Comparison of ENCODE assay signal across 25 mouse cellular contexts in genomic region chr1:71752351-71752750, GRCm38 (mm10).
A peak's percentile ranks its signal among the peaks of the same experiment; 100 is the strongest.
DNase-seq lines count a peak whose midpoint lies in the region; ATAC-seq and TF ChIP-seq lines count a peak whose summit lies in the region.
"Had no signal": no experiment of that assay in that cellular context is flagged by ENCODE, and none has a peak within 500 bp of the region (broad histone marks: within the 10 kb centered on the region; RNA-seq: fewer than 3 reads in every experiment).

No protein-coding gene starts in this region.

- no peak overlapping the region for H3K4me2 ChIP-seq in myocyte (ENCODE audit: low read depth)
- H3K4me2 ChIP-seq in hindbrain, embryonic 12.5 days (replicated peaks): no peak overlapping the region
- H3K4me2 ChIP-seq: embryonic facial prominence, embryonic 13.5 days; heart, embryonic 12.5 days; heart, embryonic 15.5 days; hindbrain, embryonic 15.5 days had no signal

- H3K9me3 ChIP-seq in heart, embryonic 10.5 days: no peaks in the 10 kb centered on the region
- peaks cover 7% of the 10 kb centered on the region for H3K9me3 ChIP-seq in hindbrain, embryonic 10.5 days
- H3K9me3 ChIP-seq in hindbrain, embryonic 12.5 days (replicated peaks): no peaks in the 10 kb centered on the region
- H3K9me3 ChIP-seq: heart, embryonic 15.5 days; hindbrain, embryonic 15.5 days had no signal

- H3K9ac ChIP-seq in heart, adult 2 months (ENCODE audit: low read depth, low read length): no peak overlapping the region
- H3K9ac ChIP-seq in hindbrain, embryonic 12.5 days: no peak overlapping the region
- H3K9ac ChIP-seq: embryonic facial prominence, embryonic 13.5 days; heart, embryonic 12.5 days; heart, embryonic 15.5 days; hindbrain, embryonic 15.5 days had no signal

- DNase-seq in heart, embryonic 10.5 days (ENCODE audit: low spot score): peak; percentile 25
- no peak for DNase-seq in heart, adult 2 months
- peak; percentile 89 for DNase-seq in NIH3T3 (ENCODE audit: low read depth)
- no peak for DNase-seq in hindbrain, embryonic 10.5 days (ENCODE audit: low spot score)
- DNase-seq: adrenal gland, adult 2 months; adrenal gland, postnatal 14 days; cerebellum, adult 11 months; cerebellum, adult 2 months; cerebellum, postnatal 10 days; cerebellum, postnatal 36 days; embryo, embryonic 11 days; gastrocnemius, postnatal 10 days; gastrocnemius, postnatal 36 days; heart, postnatal 10 days; heart, postnatal 36 days; kidney, adult 2 months had no signal

- H3K79me2 ChIP-seq in heart, adult 2 months (replicated peaks; ENCODE audit: control insufficient read depth, insufficient read depth, low read length): no peaks in the 10 kb centered on the region
- H3K79me2 ChIP-seq in myocyte (ENCODE audit: control insufficient read depth, insufficient read depth): no peaks in the 10 kb centered on the region

- H3K27me3 ChIP-seq in heart, embryonic 10.5 days (ENCODE audit: insufficient read depth, poor library complexity, severe bottlenecking): no peaks in the 10 kb centered on the region
- no peaks in the 10 kb centered on the region for H3K27me3 ChIP-seq in heart, adult 2 months (ENCODE audit: control insufficient read depth, insufficient read depth, low read length)
- no peaks in the 10 kb centered on the region for H3K27me3 ChIP-seq in myocyte (ENCODE audit: control insufficient read depth, insufficient read depth, insufficient read length)
- no peaks in the 10 kb centered on the region for H3K27me3 ChIP-seq in hindbrain, embryonic 10.5 days (ENCODE audit: insufficient read depth, poor library complexity, severe bottlenecking)
- no peaks in the 10 kb centered on the region for H3K27me3 ChIP-seq in hindbrain, embryonic 12.5 days
- H3K27me3 ChIP-seq: embryonic facial prominence, embryonic 13.5 days; heart, embryonic 12.5 days; heart, embryonic 15.5 days; hindbrain, embryonic 15.5 days had no signal

- intact Hi-C loops in heart, adult 2 months (cut with DNase I): no loop called here

- 90% methylated on average over 1 of the region's 1 CpGs for WGBS in heart, embryonic 10.5 days
- 60% methylated on average over 1 of the region's 1 CpGs for WGBS in heart, adult 2 months
- 98% methylated on average over 1 of the region's 1 CpGs for WGBS in hindbrain, embryonic 10.5 days
- WGBS in hindbrain, embryonic 12.5 days: 97% methylated on average over 1 of the region's 1 CpGs

- no peak overlapping the region for H3K27ac ChIP-seq in heart, embryonic 10.5 days
- no peak overlapping the region for H3K27ac ChIP-seq in heart, adult 2 months
- no peak overlapping the region for H3K27ac ChIP-seq in hindbrain, embryonic 10.5 days
- H3K27ac ChIP-seq in hindbrain, embryonic 12.5 days: no peak overlapping the region
- H3K27ac ChIP-seq: embryonic facial prominence, embryonic 10.5 days; embryonic facial prominence, embryonic 13.5 days; heart, embryonic 15.5 days; hindbrain, embryonic 15.5 days had no signal

- H3K36me3 ChIP-seq in heart, embryonic 10.5 days: peaks cover 4% of the 10 kb centered on the region; the same call in 1 of the 2 replicates
- H3K36me3 ChIP-seq in heart, adult 2 months (ENCODE audit: control insufficient read depth, insufficient read depth, low read length): no peaks in the 10 kb centered on the region
- no peaks in the 10 kb centered on the region for H3K36me3 ChIP-seq in myocyte (ENCODE audit: control insufficient read depth, insufficient read depth)
- no peaks in the 10 kb centered on the region for H3K36me3 ChIP-seq in hindbrain, embryonic 10.5 days
- H3K36me3 ChIP-seq in hindbrain, embryonic 12.5 days: no peaks in the 10 kb centered on the region
- H3K36me3 ChIP-seq: embryonic facial prominence, embryonic 10.5 days; embryonic facial prominence, embryonic 13.5 days; heart, embryonic 12.5 days; heart, embryonic 15.5 days; hindbrain, embryonic 15.5 days had no signal

- H3K4me1 ChIP-seq in heart, embryonic 10.5 days: no peaks in the 10 kb centered on the region
- H3K4me1 ChIP-seq in heart, adult 2 months (ENCODE audit: control insufficient read depth, insufficient read depth, low read length): peaks cover 1% of the 10 kb centered on the region; the same call in 1 of the 2 replicates
- H3K4me1 ChIP-seq in hindbrain, embryonic 10.5 days (replicated peaks): peaks cover 3% of the 10 kb centered on the region; the same call in 1 of the 2 replicates
- peaks cover 2% of the 10 kb centered on the region; the same call in 1 of the 2 replicates for H3K4me1 ChIP-seq in hindbrain, embryonic 12.5 days
- H3K4me1 ChIP-seq: embryonic facial prominence, embryonic 10.5 days; embryonic facial prominence, embryonic 13.5 days; heart, embryonic 15.5 days; hindbrain, embryonic 15.5 days had no signal

- H3K4me3 ChIP-seq in heart, embryonic 10.5 days: no peak overlapping the region
- H3K4me3 ChIP-seq in heart, adult 2 months: no peak overlapping the region
- no peak overlapping the region for H3K4me3 ChIP-seq in myocyte
- no peak overlapping the region for H3K4me3 ChIP-seq in hindbrain, embryonic 10.5 days
- no peak overlapping the region for H3K4me3 ChIP-seq in hindbrain, embryonic 12.5 days
- H3K4me3 ChIP-seq: embryonic facial prominence, embryonic 10.5 days; embryonic facial prominence, embryonic 13.5 days; heart, embryonic 12.5 days; heart, embryonic 15.5 days; hindbrain, embryonic 15.5 days had no signal

- no peak overlapping the region for H3ac ChIP-seq in myocyte (ENCODE audit: control insufficient read depth, insufficient read length)

- no peak for ATAC-seq in hindbrain, embryonic 12.5 days (ENCODE audit: low FRiP score)
- ATAC-seq: forebrain, embryonic 14.5 days; intestine, postnatal 0 days had no signal

- no peak for TF ChIP-seq POLR2A in heart, adult 2 months (IDR thresholded peaks at IDR 0.05; ENCODE audit: insufficient read depth, low read depth, low read length)
- no peak for TF ChIP-seq POLR2A in myocyte (IDR thresholded peaks at IDR 0.05; ENCODE audit: insufficient read length, low read depth)

- no peak for TF ChIP-seq CTCF in heart, adult 2 months (IDR thresholded peaks at IDR 0.05)

- TF ChIP-seq EP300 in heart, adult 2 months (IDR thresholded peaks at IDR 0.05; ENCODE audit: insufficient read depth, low read depth, low read length): no peak

TF ChIP-seq in myocyte, 11 proteins besides CTCF, POLR2A, EP300 and RAD21:
- TF ChIP-seq TCF3 (IDR thresholded peaks at IDR 0.05; ENCODE audit: insufficient read length, low read depth) (no peak), CEBPB (IDR thresholded peaks at IDR 0.05; ENCODE audit: insufficient read depth, poor library complexity, severe bottlenecking) (0 out of 2 replicates have a peak, but pooled peaks have one; percentile 29)

Comparison
In these comparisons a context has a peak if more than half of its experiments do, and no peak if none do; other contexts are left out.
1. DNase-seq: peak in heart, embryonic 10.5 days (single experiment) and NIH3T3 (single experiment); none in heart, adult 2 months (0 of 2) and hindbrain, embryonic 10.5 days (single experiment).